Mouse (Mus musculus): Measurements from ENCODE around the gene Tmc7.
A peak's percentile ranks its signal among the peaks of the same experiment; 100 is the strongest.

The Tmc7 gene

GRCm38 (mm10) chr7:118585856-118586255, 1.3 kb upstream of the Tmc7 start:
- DNase-seq = no peak

GRCm38 (mm10) chr7:118584926-118585325, 390 bp upstream of the Tmc7 start:
- no peak for DNase-seq

GRCm38 (mm10) chr7:118583821-118584220, 715 bp downstream of the Tmc7 start:
- DNase-seq = no peak

- no peak for DNase-seq
These were observed 4.6 kb downstream of the Tmc7 start for GRCm38 (mm10) chr7:118579938-118580337.

GRCm38 (mm10) chr7:118578269-118578668, 6.3 kb downstream of the Tmc7 start:
- no peak for DNase-seq

- no peak for DNase-seq
These were observed 12.5 kb downstream of the Tmc7 start for GRCm38 (mm10) chr7:118572039-118572438.

GRCm38 (mm10) chr7:118571350-118571749, 13.2 kb downstream of the Tmc7 start:
- no peak for DNase-seq

GRCm38 (mm10) chr7:118569121-118569543, 15.4 kb downstream of the Tmc7 start:
- no peak for DNase-seq

GRCm38 (mm10) chr7:118554290-118554689, 30.2 kb downstream of the Tmc7 start:
- no peak for DNase-seq

- DNase-seq = no peak
These were observed 30.7 kb downstream of the Tmc7 start for GRCm38 (mm10) chr7:118553881-118554280.

GRCm38 (mm10) chr7:118547451-118547850, 37.1 kb downstream of the Tmc7 start:
- DNase-seq = no peak

GRCm38 (mm10) chr7:118544128-118544527, 40.4 kb downstream of the Tmc7 start:
- no peak for DNase-seq

- no peak for DNase-seq
These were observed 49.5 kb downstream of the Tmc7 start for GRCm38 (mm10) chr7:118535076-118535475.

- DNase-seq = no peak
These were observed 50.2 kb downstream of the Tmc7 start for GRCm38 (mm10) chr7:118534326-118534725.

- peak; percentile 96 for DNase-seq
These were observed 51.4 kb downstream of the Tmc7 start, which contains the start of gene Coq7 for GRCm38 (mm10) chr7:118533178-118533578. Coq7 (minus strand) TSS chr7:118533356.

GRCm38 (mm10) chr7:118532519-118533177, 51.9 kb downstream of the Tmc7 start:
- peak; percentile 98 for DNase-seq

- DNase-seq = no peak
These were observed 57.6 kb downstream of the Tmc7 start for GRCm38 (mm10) chr7:118526967-118527366.

GRCm38 (mm10) chr7:118522077-118522476, 62.5 kb downstream of the Tmc7 start:
- DNase-seq = no peak

- DNase-seq = no peak
These were observed 64.9 kb downstream of the Tmc7 start for GRCm38 (mm10) chr7:118519661-118520060.

- peak; percentile 80 for DNase-seq
These were observed 65.8 kb downstream of the Tmc7 start for GRCm38 (mm10) chr7:118518687-118519086.

GRCm38 (mm10) chr7:118517819-118518218, 66.7 kb downstream of the Tmc7 start:
- no peak for DNase-seq

GRCm38 (mm10) chr7:118508556-118508955, 76.0 kb downstream of the Tmc7 start:
- DNase-seq = no peak

- DNase-seq = no peak
These were observed 80.7 kb downstream of the Tmc7 start for GRCm38 (mm10) chr7:118503844-118504243.

- DNase-seq = no peak
These were observed 82.2 kb downstream of the Tmc7 start for GRCm38 (mm10) chr7:118502333-118502732.

GRCm38 (mm10) chr7:118499784-118500435, 84.6 kb downstream of the Tmc7 start:
- DNase-seq = no peak

All from kidney, adult 18-20 months (tissue).